ENCODE assay signal across 8 mouse cellular contexts in the genomic region with DNA sequence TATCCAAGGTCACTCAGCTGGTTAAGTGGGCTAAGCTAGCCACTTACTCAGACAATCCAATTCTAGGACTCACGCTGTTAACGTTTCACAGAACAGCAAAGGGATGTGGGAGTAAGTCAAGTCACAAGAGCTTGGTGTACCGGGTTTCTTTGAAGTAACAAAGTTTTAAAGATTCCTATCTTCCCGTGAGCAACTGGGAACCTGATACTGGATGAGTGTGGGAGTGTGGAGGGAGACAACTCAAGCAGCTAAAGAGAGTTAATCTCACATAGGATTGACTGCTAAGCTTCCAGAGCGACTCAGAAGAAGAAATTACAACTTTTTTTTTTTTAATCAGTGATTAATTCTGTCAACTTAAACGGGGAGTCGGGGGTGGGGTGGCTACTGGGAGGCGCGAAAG. TPM values are rescaled to one million over a fixed set of nuclear protein-coding genes. Genes with fewer than 3 reads are reported as not detected.
A peak's percentile ranks its signal among the peaks of the same experiment; 100 is the strongest.
DNase-seq lines count a peak whose midpoint lies in the region; ATAC-seq and TF ChIP-seq lines count a peak whose summit lies in the region.

No protein-coding gene starts in this region.

- no peak for DNase-seq in lung, postnatal 36 days
- peak; percentile 6 for DNase-seq in embryo, embryonic 11 days
- no peak for DNase-seq in layer of hippocampus, postnatal 14 days (ENCODE audit: low spot score in 2 of 2)
- DNase-seq in spleen, adult 12 weeks (ENCODE audit: low spot score): no peak
- DNase-seq in layer of hippocampus, adult 11-12 months (ENCODE audit: low spot score): no peak

- no peak for ATAC-seq in lung, embryonic 16.5 days (ENCODE audit: low read depth)
- no peak for ATAC-seq in intestine, postnatal 0 days

- no peak for TF ChIP-seq CTCF in intestine, postnatal 0 days (IDR thresholded peaks at IDR 0.05; ENCODE audit: low read depth)
- TF ChIP-seq CTCF in olfactory bulb, adult 2 months (IDR thresholded peaks at IDR 0.05; ENCODE audit: insufficient read depth, low read depth, low read length): no peak

- H3K9me3 ChIP-seq in lung, embryonic 16.5 days (ENCODE audit: control insufficient read depth, low read length): no peaks in the 10 kb centered on the region
- H3K9me3 ChIP-seq in intestine, postnatal 0 days (ENCODE audit: control insufficient read depth): no peaks in the 10 kb centered on the region

- WGBS in lung, embryonic 16.5 days: 11% methylated on average over 9 of the region's 9 CpGs
- 23% methylated on average over 9 of the region's 9 CpGs for WGBS in intestine, postnatal 0 days
- WGBS in olfactory bulb, adult 2 months: 19% methylated on average over 9 of the region's 9 CpGs

- no peak for TF ChIP-seq POLR2A in olfactory bulb, adult 2 months (IDR thresholded peaks at IDR 0.05; ENCODE audit: insufficient read depth, low read depth, low read length)

- peak overlapping the region; percentile 51 for H3K4me2 ChIP-seq in lung, embryonic 16.5 days (ENCODE audit: low read depth, low read length)
- peak overlapping the region; percentile 64 for H3K4me2 ChIP-seq in intestine, postnatal 0 days (replicated peaks; ENCODE audit: low read depth)

- H3K9ac ChIP-seq in lung, embryonic 16.5 days (ENCODE audit: low read length): peak overlapping the region; percentile 82
- H3K9ac ChIP-seq in intestine, postnatal 0 days (ENCODE audit: low read depth, low read length): peak overlapping the region; percentile 77; the same call in 1 of the 2 replicates

- no peak overlapping the region for H3K27ac ChIP-seq in lung, embryonic 16.5 days (ENCODE audit: low read length)
- no peak overlapping the region for H3K27ac ChIP-seq in intestine, postnatal 0 days (ENCODE audit: low read depth, low read length)
- no peak overlapping the region for H3K27ac ChIP-seq in olfactory bulb, adult 2 months (ENCODE audit: insufficient read depth, low read depth, low read length)

- peak overlapping the region; percentile 70 for H3K4me3 ChIP-seq in lung, embryonic 16.5 days (ENCODE audit: low read length)
- H3K4me3 ChIP-seq in intestine, postnatal 0 days (ENCODE audit: low read depth, low read length): peak overlapping the region; percentile 68
- peak overlapping the region; percentile 90 for H3K4me3 ChIP-seq in olfactory bulb, adult 2 months (ENCODE audit: insufficient read depth, low read depth, low read length)

- no peaks in the 10 kb centered on the region for H3K36me3 ChIP-seq in lung, embryonic 16.5 days (ENCODE audit: control insufficient read depth, insufficient read depth, low read length)
- H3K36me3 ChIP-seq in intestine, postnatal 0 days (ENCODE audit: control insufficient read depth, insufficient read depth): no peaks in the 10 kb centered on the region

- no peaks in the 10 kb centered on the region for H3K27me3 ChIP-seq in lung, embryonic 16.5 days (ENCODE audit: control insufficient read depth, insufficient read depth, low read depth, low read length)
- H3K27me3 ChIP-seq in intestine, postnatal 0 days (replicated peaks; ENCODE audit: control insufficient read depth, insufficient read depth, low read length): no peaks in the 10 kb centered on the region

- 0 out of 2 replicates have a peak, but pooled peaks cover 2% of the 10 kb centered on the region for H3K4me1 ChIP-seq in lung, embryonic 16.5 days (replicated peaks; ENCODE audit: control insufficient read depth, insufficient read depth, low read length)
- H3K4me1 ChIP-seq in intestine, postnatal 0 days (replicated peaks; ENCODE audit: control insufficient read depth, insufficient read depth, low read length): no peaks in the 10 kb centered on the region
- no peaks in the 10 kb centered on the region for H3K4me1 ChIP-seq in olfactory bulb, adult 2 months (ENCODE audit: control insufficient read depth, insufficient read depth, low read length)

RNA-seq across cellular contexts. Expression of a gene that starts 10.0 kb away (rescaled TPM):
- polyA plus RNA-seq in lung, embryonic 16.5 days (2015; fragmentation: Nextera tagmentation; extraction: Ambion mirVana): 82.7 and 85.4 TPM in 2 replicates
- 36.5 and 38.2 TPM in 2 replicates for polyA plus RNA-seq in intestine, postnatal 0 days (2015; fragmentation: Nextera tagmentation; extraction: Ambion mirVana)
- polyA plus RNA-seq in olfactory bulb, adult 2 months (2012; ENCODE audit: insufficient read depth, insufficient read length, low replicate concordance, missing spikeins): 162 TPM in 1 of 2 replicates, not detected in the other
- 10 to 100 TPM; 55.8 to 57.4 TPM for total RNA-seq in layer of hippocampus, postnatal 14 days (2021)
